In genomic region chr16:50481892-50482291, GRCm38 (mm10) we compare ENCODE assay signal across 14 mouse cellular contexts. TPM values are rescaled to one million over a fixed set of nuclear protein-coding genes. Genes with fewer than 3 reads are reported as not detected.
DNase-seq lines count a peak whose midpoint lies in the region; ATAC-seq lines count a peak whose summit lies in the region.
"Had no signal": no experiment of that assay in that cellular context is flagged by ENCODE, and none has a peak within 500 bp of the region (broad histone marks: within the 10 kb centered on the region; RNA-seq: fewer than 3 reads in every experiment).

No protein-coding gene starts in this region.

- ATAC-seq in heart, embryonic 14.5 days (ENCODE audit: insufficient number of reproducible peaks, insufficient read depth, low FRiP score, low read depth) = no peak
- ATAC-seq in limb, embryonic 12.5 days (ENCODE audit: insufficient number of reproducible peaks, insufficient read depth, low FRiP score, low TSS enrichment, low read depth) = no peak
- no peak for ATAC-seq in liver, embryonic 15.5 days (ENCODE audit: insufficient read depth)
- no peak for ATAC-seq in megakaryocyte-erythroid progenitor cell, adult 5-6 weeks (replicated peaks; ENCODE audit: low FRiP score, low TSS enrichment, poor library complexity, severe bottlenecking)
- ATAC-seq: midbrain, embryonic 15.5 days had no signal

- intact Hi-C loops in heart, postnatal 25 days (cut with DNase I) = no loop called here

- no peaks in the 10 kb centered on the region for H3K36me3 ChIP-seq in heart, embryonic 14.5 days (ENCODE audit: control insufficient read depth, insufficient read depth, low read length)
- no peaks in the 10 kb centered on the region for H3K36me3 ChIP-seq in limb, embryonic 12.5 days
- H3K36me3 ChIP-seq in limb, embryonic 10.5 days = no peaks in the 10 kb centered on the region
- no peaks in the 10 kb centered on the region for H3K36me3 ChIP-seq in liver, embryonic 15.5 days (replicated peaks)
- no peaks in the 10 kb centered on the region for H3K36me3 ChIP-seq in midbrain, embryonic 10.5 days
- H3K36me3 ChIP-seq: forebrain, embryonic 12.5 days; midbrain, embryonic 15.5 days had no signal

- no peak overlapping the region for H3K9ac ChIP-seq in heart, embryonic 14.5 days (ENCODE audit: low read length)
- no peak overlapping the region for H3K9ac ChIP-seq in limb, embryonic 12.5 days (replicated peaks)
- no peak overlapping the region for H3K9ac ChIP-seq in liver, embryonic 15.5 days
- H3K9ac ChIP-seq: forebrain, embryonic 12.5 days; hindbrain, embryonic 14.5 days; midbrain, embryonic 15.5 days had no signal

- WGBS in heart, embryonic 14.5 days = 42% methylated on average over 7 of the region's 7 CpGs
- 64% methylated on average over 7 of the region's 7 CpGs for WGBS in limb, embryonic 12.5 days
- WGBS in limb, embryonic 10.5 days = 76% methylated on average over 7 of the region's 7 CpGs
- 37% methylated on average over 7 of the region's 7 CpGs for WGBS in liver, embryonic 15.5 days (ENCODE audit: insufficient replicate concordance)
- WGBS in midbrain, embryonic 10.5 days = 75% methylated on average over 7 of the region's 7 CpGs

- H3K27me3 ChIP-seq in heart, embryonic 14.5 days (ENCODE audit: control insufficient read depth, insufficient read depth, low read length) = no peaks in the 10 kb centered on the region
- H3K27me3 ChIP-seq in limb, embryonic 12.5 days = no peaks in the 10 kb centered on the region
- H3K27me3 ChIP-seq in limb, embryonic 10.5 days (ENCODE audit: low read depth, poor library complexity, severe bottlenecking) = no peaks in the 10 kb centered on the region
- H3K27me3 ChIP-seq in liver, embryonic 15.5 days = no peaks in the 10 kb centered on the region
- no peaks in the 10 kb centered on the region for H3K27me3 ChIP-seq in midbrain, embryonic 10.5 days (ENCODE audit: low read depth, poor library complexity, severe bottlenecking)
- H3K27me3 ChIP-seq: forebrain, embryonic 12.5 days; midbrain, embryonic 15.5 days had no signal

- no peak overlapping the region for H3K4me3 ChIP-seq in heart, embryonic 14.5 days (ENCODE audit: control insufficient read depth in 1 of 2, insufficient read depth in 1 of 2, low read depth in 1 of 2, low read length in 2 of 2)
- no peak overlapping the region for H3K4me3 ChIP-seq in limb, embryonic 12.5 days (replicated peaks)
- no peak overlapping the region for H3K4me3 ChIP-seq in limb, embryonic 10.5 days
- no peak overlapping the region for H3K4me3 ChIP-seq in liver, embryonic 15.5 days (replicated peaks)
- H3K4me3 ChIP-seq in midbrain, embryonic 10.5 days = no peak overlapping the region
- H3K4me3 ChIP-seq: forebrain, embryonic 12.5 days; left cerebral cortex, adult 2 months; midbrain, embryonic 15.5 days had no signal

- no peaks in the 10 kb centered on the region for H3K9me3 ChIP-seq in heart, embryonic 14.5 days (ENCODE audit: control insufficient read depth, low read length)
- H3K9me3 ChIP-seq in limb, embryonic 12.5 days = no peaks in the 10 kb centered on the region
- H3K9me3 ChIP-seq in limb, embryonic 10.5 days (replicated peaks) = no peaks in the 10 kb centered on the region
- H3K9me3 ChIP-seq in liver, embryonic 15.5 days (replicated peaks) = no peaks in the 10 kb centered on the region
- H3K9me3 ChIP-seq in midbrain, embryonic 10.5 days (replicated peaks) = no peaks in the 10 kb centered on the region
- H3K9me3 ChIP-seq: forebrain, embryonic 12.5 days; midbrain, embryonic 15.5 days had no signal

- peak overlapping the region; percentile 42 for H3K4me2 ChIP-seq in heart, embryonic 14.5 days (ENCODE audit: low read length)
- peak overlapping the region; percentile 8; the same call in 1 of the 2 replicates for H3K4me2 ChIP-seq in limb, embryonic 12.5 days
- H3K4me2 ChIP-seq in liver, embryonic 15.5 days = peak overlapping the region; percentile 23; the same call in 1 of the 2 replicates
- H3K4me2 ChIP-seq: forebrain, embryonic 12.5 days; hindbrain, embryonic 14.5 days; midbrain, embryonic 15.5 days had no signal

- H3K27ac ChIP-seq in heart, embryonic 14.5 days (replicated peaks in 1 of 2; ENCODE audit: control insufficient read depth in 1 of 2, insufficient read depth in 1 of 2, low read depth in 2 of 2, low read length in 2 of 2) = no peak overlapping the region
- H3K27ac ChIP-seq in limb, embryonic 12.5 days = no peak overlapping the region
- no peak overlapping the region for H3K27ac ChIP-seq in limb, embryonic 10.5 days
- no peak overlapping the region for H3K27ac ChIP-seq in liver, embryonic 15.5 days (replicated peaks)
- no peak overlapping the region for H3K27ac ChIP-seq in midbrain, embryonic 10.5 days (replicated peaks)
- H3K27ac ChIP-seq: forebrain, embryonic 12.5 days; hindbrain, embryonic 14.5 days; left cerebral cortex, adult 2 months; midbrain, embryonic 15.5 days had no signal

- H3K4me1 ChIP-seq in heart, embryonic 14.5 days (ENCODE audit: control insufficient read depth in 2 of 2, insufficient read depth in 2 of 2, low read length in 2 of 2) = peaks cover 0 to 5% of the 10 kb centered on the region in 2 experiments; a peak in 2 of 4 replicates
- no peaks in the 10 kb centered on the region; the same call in 1 of the 2 replicates for H3K4me1 ChIP-seq in limb, embryonic 12.5 days (replicated peaks)
- peaks cover 7% of the 10 kb centered on the region for H3K4me1 ChIP-seq in limb, embryonic 10.5 days
- no peaks in the 10 kb centered on the region for H3K4me1 ChIP-seq in liver, embryonic 15.5 days (replicated peaks)
- no peaks in the 10 kb centered on the region for H3K4me1 ChIP-seq in midbrain, embryonic 10.5 days
- H3K4me1 ChIP-seq: forebrain, embryonic 12.5 days; midbrain, embryonic 15.5 days had no signal

- DNase-seq in heart, postnatal 25 days (ENCODE audit: low spot score) = no peak
- no peak for DNase-seq in limb, embryonic 10.5 days (ENCODE audit: low spot score)
- DNase-seq in ES-CJ7 (ENCODE audit: low read depth, low spot score) = peak; percentile 88
- DNase-seq in midbrain, embryonic 10.5 days (ENCODE audit: low spot score) = no peak
- DNase-seq: cerebellum, adult 18-20 months; right cerebral cortex, postnatal 14 days had no signal

RNA-seq across cellular contexts. Expression of gene Bbx, which starts 49.7 kb away (rescaled TPM):
- 28.8 and 33.1 TPM in 2 replicates for polyA plus RNA-seq in heart, embryonic 14.5 days (2014; fragmentation: Nextera tagmentation; extraction: Ambion mirVana)
- 10 to 100 TPM; 11.7 to 14.7 TPM for total RNA-seq in heart, postnatal 25 days (2021)
- polyA plus RNA-seq in limb, embryonic 12.5 days (2016; fragmentation: Nextera tagmentation; extraction: Ambion mirVana) = 41.3 and 46.6 TPM in 2 replicates
- polyA plus RNA-seq in limb, embryonic 10.5 days (2016; fragmentation: Nextera tagmentation; extraction: Ambion mirVana) = 42.2 and 45.2 TPM in 2 replicates
- 5.5 and 6.1 TPM in 2 replicates for polyA plus RNA-seq in liver, embryonic 15.5 days (2015; fragmentation: Nextera tagmentation; extraction: Ambion mirVana)
- total RNA-seq in megakaryocyte-erythroid progenitor cell, adult 5-6 weeks (2014; fragmentation: Nextera tagmentation) = 9.6 and 10.6 TPM in 2 replicates
- 19.1 and 19.5 TPM in 2 replicates for total RNA-seq in megakaryocyte-erythroid progenitor cell, adult 5-6 weeks (2017)
- polyA plus RNA-seq in midbrain, embryonic 10.5 days (2016; fragmentation: Nextera tagmentation; extraction: Ambion mirVana) = 30.0 and 32.8 TPM in 2 replicates
